Mouse (Mus musculus): ENCODE measurements at regions not wholly inside any gene's neighbourhood (a gene's known extent, or its start where the extent isn't known, plus 50 kb on each side); places are given as distances from the start of the nearest gene placed in this dataset.

DNA sequence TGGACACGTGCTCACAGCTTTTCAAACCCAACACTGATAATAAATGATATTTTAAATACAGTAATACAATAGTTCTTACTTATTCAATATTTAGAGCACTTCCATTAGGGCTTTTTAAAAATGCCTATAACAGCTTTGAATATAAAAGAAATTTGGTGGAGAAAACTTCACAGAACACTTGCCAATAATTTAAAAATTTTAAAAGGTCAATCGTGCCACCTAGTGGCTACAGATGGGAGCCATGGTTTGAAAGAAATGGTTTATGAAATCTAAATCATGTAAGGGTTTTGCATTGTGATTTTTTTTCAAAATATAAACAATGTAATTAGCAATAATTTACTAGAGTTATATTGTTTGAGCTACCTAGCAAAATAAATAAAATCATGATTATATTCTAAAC lies 541.6 kb downstream of the Arl4a start:
- no peak overlapping the region for H3K4me3 ChIP-seq (ENCODE audit: control insufficient read depth in 1 of 2, insufficient read depth in 1 of 2, low read depth in 1 of 2, low read length in 2 of 2)
- no peaks in the 10 kb centered on the region for H3K4me1 ChIP-seq (ENCODE audit: control insufficient read depth in 2 of 2, insufficient read depth in 2 of 2, low read length in 2 of 2)
- no peak for ATAC-seq (ENCODE audit: insufficient number of reproducible peaks, insufficient read depth, low FRiP score, low read depth)
- no peak overlapping the region for H3K27ac ChIP-seq (replicated peaks in 1 of 2; ENCODE audit: control insufficient read depth in 1 of 2, insufficient read depth in 1 of 2, low read depth in 2 of 2, low read length in 2 of 2)
- H3K36me3 ChIP-seq (ENCODE audit: control insufficient read depth, insufficient read depth, low read length), result no peaks in the 10 kb centered on the region
- H3K27me3 ChIP-seq (ENCODE audit: control insufficient read depth, insufficient read depth, low read length), result no peaks in the 10 kb centered on the region
- no peak overlapping the region for H3K4me2 ChIP-seq (ENCODE audit: low read length)
- no peak overlapping the region for H3K9ac ChIP-seq (ENCODE audit: low read length)
- no peaks in the 10 kb centered on the region for H3K9me3 ChIP-seq (ENCODE audit: control insufficient read depth, low read length)
- whole genome bisulfite sequencing, result 38% methylated on average over 2 of the region's 2 CpGs

DNA sequence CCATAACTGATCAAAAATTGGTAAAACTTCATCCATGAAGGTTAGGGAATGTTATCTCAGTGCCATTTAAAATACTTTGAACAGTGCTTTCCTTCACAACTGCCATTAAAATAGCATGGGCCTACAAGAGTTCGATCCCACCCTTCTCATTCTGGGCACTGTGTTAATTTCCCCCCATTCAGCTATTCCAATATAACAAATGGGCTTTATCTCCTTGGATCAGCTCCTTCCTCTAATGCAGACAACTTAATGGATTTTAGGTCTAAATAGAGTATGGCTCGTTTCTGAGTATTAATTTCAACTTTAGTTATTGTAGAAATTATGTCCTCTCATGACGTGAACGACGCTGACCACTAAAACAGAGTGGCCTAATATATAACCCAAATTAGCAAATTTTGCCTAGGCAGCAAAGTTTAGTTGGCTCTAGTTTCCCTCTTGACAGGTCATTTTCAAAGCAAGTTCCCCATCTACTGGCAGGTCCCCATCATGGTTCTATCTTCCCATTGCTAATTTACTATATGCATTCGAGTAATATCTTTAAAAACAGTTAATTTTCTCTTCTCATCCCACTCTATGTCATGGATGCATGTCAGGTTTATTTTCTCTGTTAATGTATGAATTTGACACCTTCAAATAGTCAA lies 544.1 kb downstream of the Arl4a start:
- H3K27ac ChIP-seq (replicated peaks in 1 of 2; ENCODE audit: control insufficient read depth in 1 of 2, insufficient read depth in 1 of 2, low read depth in 2 of 2, low read length in 2 of 2), result no peak overlapping the region
- H3K4me3 ChIP-seq (ENCODE audit: control insufficient read depth in 1 of 2, insufficient read depth in 1 of 2, low read depth in 1 of 2, low read length in 2 of 2), result no peak overlapping the region
- H3K4me1 ChIP-seq (ENCODE audit: control insufficient read depth in 2 of 2, insufficient read depth in 2 of 2, low read length in 2 of 2), result no peaks in the 10 kb centered on the region
- no peaks in the 10 kb centered on the region for H3K9me3 ChIP-seq (ENCODE audit: control insufficient read depth, low read length)
- H3K9ac ChIP-seq (ENCODE audit: low read length), result no peak overlapping the region
- no peak for ATAC-seq (ENCODE audit: insufficient number of reproducible peaks, insufficient read depth, low FRiP score, low read depth)
- no peaks in the 10 kb centered on the region for H3K27me3 ChIP-seq (ENCODE audit: control insufficient read depth, insufficient read depth, low read length)
- no peaks in the 10 kb centered on the region for H3K36me3 ChIP-seq (ENCODE audit: control insufficient read depth, insufficient read depth, low read length)
- H3K4me2 ChIP-seq (ENCODE audit: low read length), result no peak overlapping the region
- WGBS, result 74% methylated on average over 6 of the region's 6 CpGs

DNA sequence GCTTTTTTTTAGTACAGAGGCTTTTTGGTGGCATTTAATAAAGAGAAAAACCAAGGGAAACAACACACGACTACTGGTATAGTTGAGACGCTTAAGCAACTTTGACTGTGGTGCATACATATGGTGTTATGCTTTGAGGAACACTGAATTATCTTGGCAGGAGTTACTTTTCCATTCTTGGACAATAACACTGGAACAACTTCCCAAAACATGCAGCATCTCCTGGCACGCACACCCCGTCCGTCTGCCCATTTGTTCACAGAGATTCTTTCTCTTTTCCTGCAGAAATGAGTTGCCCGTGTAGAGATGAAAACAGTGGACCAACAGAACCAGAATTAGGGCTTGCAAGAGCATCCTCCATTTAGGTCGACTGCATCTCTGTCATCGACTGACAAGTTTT lies 544.7 kb downstream of the Arl4a start:
- Histone ChIP-seq H3K4me2 (ENCODE audit: low read length) (no peak overlapping the region), H3K36me3 (ENCODE audit: control insufficient read depth, insufficient read depth, low read length) (no peaks in the 10 kb centered on the region), H3K4me3 (ENCODE audit: control insufficient read depth in 1 of 2, insufficient read depth in 1 of 2, low read depth in 1 of 2, low read length in 2 of 2) (no peak overlapping the region), H3K4me1 (ENCODE audit: control insufficient read depth in 2 of 2, insufficient read depth in 2 of 2, low read length in 2 of 2) (no peaks in the 10 kb centered on the region), H3K27ac (replicated peaks in 1 of 2; ENCODE audit: control insufficient read depth in 1 of 2, insufficient read depth in 1 of 2, low read depth in 2 of 2, low read length in 2 of 2) (no peak overlapping the region), H3K27me3 (ENCODE audit: control insufficient read depth, insufficient read depth, low read length) (no peaks in the 10 kb centered on the region), H3K9ac (ENCODE audit: low read length) (no peak overlapping the region), H3K9me3 (ENCODE audit: control insufficient read depth, low read length) (no peaks in the 10 kb centered on the region)
- ATAC-seq (ENCODE audit: insufficient number of reproducible peaks, insufficient read depth, low FRiP score, low read depth), result no peak
- WGBS, result 75% methylated on average over 8 of the region's 8 CpGs

DNA sequence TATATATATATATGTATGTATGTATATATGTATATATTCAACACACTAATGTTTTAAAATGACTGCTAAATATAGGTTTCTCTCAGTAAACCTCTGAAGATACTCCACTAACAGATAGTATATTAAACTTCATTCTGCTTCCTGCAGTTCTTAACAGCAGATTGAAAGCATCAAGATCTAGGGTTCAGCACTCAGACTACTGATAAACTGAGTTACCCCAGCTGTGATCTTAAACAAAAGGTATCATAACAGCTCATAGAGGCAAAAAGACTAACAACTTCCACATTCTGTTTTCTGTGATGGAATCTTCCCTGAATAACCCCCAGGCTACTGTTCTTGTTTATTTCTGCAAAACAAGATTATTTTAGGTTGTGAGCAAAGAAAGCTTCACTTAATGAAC lies 564.8 kb downstream of the Arl4a start:
- Histone ChIP-seq H3K27me3 (ENCODE audit: control insufficient read depth, insufficient read depth, low read length) (no peaks in the 10 kb centered on the region), H3K4me2 (ENCODE audit: low read length) (no peak overlapping the region), H3K9me3 (ENCODE audit: control insufficient read depth, low read length) (no peaks in the 10 kb centered on the region), H3K9ac (ENCODE audit: low read length) (no peak overlapping the region), H3K4me1 (ENCODE audit: control insufficient read depth in 2 of 2, insufficient read depth in 2 of 2, low read length in 2 of 2) (no peaks in the 10 kb centered on the region), H3K4me3 (ENCODE audit: control insufficient read depth in 1 of 2, insufficient read depth in 1 of 2, low read depth in 1 of 2, low read length in 2 of 2) (no peak overlapping the region), H3K36me3 (ENCODE audit: control insufficient read depth, insufficient read depth, low read length) (no peaks in the 10 kb centered on the region), H3K27ac (replicated peaks in 1 of 2; ENCODE audit: control insufficient read depth in 1 of 2, insufficient read depth in 1 of 2, low read depth in 2 of 2, low read length in 2 of 2) (no peak overlapping the region)
- ATAC-seq (ENCODE audit: insufficient number of reproducible peaks, insufficient read depth, low FRiP score, low read depth), result no peak

Data from heart, embryonic 14.5 days (tissue).